Mouse (Mus musculus) erythroid progenitor cell, adult 5-6 weeks (primary cell): ENCODE data around the gene Tcp10b. TPM values are rescaled to one million over a fixed set of nuclear protein-coding genes. Genes with fewer than 3 reads are reported as not detected.
"Not testable (repeated sequence)": the region's sequence is repeated elsewhere in the genome, so short reads cannot be mapped to it uniquely, and the experiment has no call there.

ENCODE experiments used
- ATAC-seq: replicated peaks from 2 replicates; pipeline ENCODE4 v1.8.0; 2016; ENCODE audit warnings: moderate number of reproducible peaks, mild to moderate bottlenecking, moderate TSS enrichment, inconsistent platforms; ENCODE audit not compliant: poor library complexity, low FRiP score, severe bottlenecking
- total RNA-seq, 2 experiments: library from RNA; stranded (forward) in 1 of 2; stranded (reverse) in 1 of 2; fragments of 150-400 nt in 1 of 2; fragments of 186-747, 209-891 nt in 1 of 2; gene quantifications; 2 replicates each; pipeline versions ENCODE4 v1.2.3 to v1.2.4; 2015 to 2017; ENCODE audit warnings: low replicate concordance in 2 of 2

The Tcp10b gene
- total RNA-seq, 2 experiments from 2014 or later, result not detected

DNA sequence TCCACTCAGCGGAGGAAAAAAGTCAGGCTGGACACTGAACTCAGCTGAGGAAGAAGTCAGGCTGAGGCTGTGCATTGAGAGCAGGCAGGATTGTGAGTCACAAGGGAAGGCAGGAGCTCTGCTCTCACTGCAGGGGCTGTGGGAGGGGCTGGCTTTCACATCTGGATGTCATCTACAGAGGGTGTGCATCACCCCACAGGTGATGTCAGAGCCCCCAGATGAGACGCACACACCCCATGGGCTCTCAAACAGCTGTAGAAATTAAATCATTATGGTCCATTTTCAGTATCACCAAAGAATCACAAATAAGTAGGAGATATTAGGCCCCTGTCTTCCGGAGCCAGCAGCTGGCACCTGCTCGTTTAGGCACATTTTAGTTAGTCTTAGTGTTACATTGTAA lies 70.8 kb downstream of the Tcp10b start, which contains the start of gene Unc93a:
Gene Unc93a (minus strand): TSS at position 101 of the 400 bp plus-strand sequence.
- not testable (repeated sequence) for ATAC-seq

Other genes with a start within 250 kb of the Tcp10b start
- gene Mas1, start 193.0 kb upstream of the Tcp10b start, total RNA-seq (2015; ENCODE audit: low replicate concordance), result not detected in 2 replicates
- not detected in 2 replicates for gene Mas1, start 193.0 kb upstream of the Tcp10b start, total RNA-seq (2017; ENCODE audit: low replicate concordance)
- gene Mrgprh, start 185.1 kb upstream of the Tcp10b start, total RNA-seq (2015; ENCODE audit: low replicate concordance), result not detected in 2 replicates
- gene Mrgprh, start 185.1 kb upstream of the Tcp10b start, total RNA-seq (2017; ENCODE audit: low replicate concordance), result not detected in 2 replicates
- 2.9 TPM in 1 of 2 replicates, not detected in the other for gene Pnldc1, start 150.9 kb upstream of the Tcp10b start, total RNA-seq (2015; ENCODE audit: low replicate concordance)
- 7.4 TPM in 1 of 2 replicates, not detected in the other for gene Pnldc1, start 150.9 kb upstream of the Tcp10b start, total RNA-seq (2017; ENCODE audit: low replicate concordance)
- gene Tcp1, start 145.4 kb upstream of the Tcp10b start, total RNA-seq (2015; ENCODE audit: low replicate concordance), result 136 and 173 TPM in 2 replicates
- 208 and 220 TPM in 2 replicates for gene Tcp1, start 145.4 kb upstream of the Tcp10b start, total RNA-seq (2017; ENCODE audit: low replicate concordance)
- 96.0 and 107 TPM in 2 replicates for gene Mrpl18, start 144.8 kb upstream of the Tcp10b start, total RNA-seq (2015; ENCODE audit: low replicate concordance)
- gene Mrpl18, start 144.8 kb upstream of the Tcp10b start, total RNA-seq (2017; ENCODE audit: low replicate concordance), result 57.0 and 93.7 TPM in 2 replicates
- gene Acat3, start 120.5 kb upstream of the Tcp10b start, total RNA-seq (2015; ENCODE audit: low replicate concordance), result not detected in 2 replicates
- not detected in 2 replicates for gene Acat3, start 120.5 kb upstream of the Tcp10b start, total RNA-seq (2017; ENCODE audit: low replicate concordance)
- gene Acat2, start 100.4 kb upstream of the Tcp10b start, total RNA-seq (2015; ENCODE audit: low replicate concordance), result 3.2 and 17.2 TPM in 2 replicates
- 3.9 and 7.3 TPM in 2 replicates for gene Acat2, start 100.4 kb upstream of the Tcp10b start, total RNA-seq (2017; ENCODE audit: low replicate concordance)
- 66.0 and 97.3 TPM in 2 replicates for gene Wtap, start 66.9 kb upstream of the Tcp10b start, total RNA-seq (2015; ENCODE audit: low replicate concordance)
- gene Wtap, start 66.9 kb upstream of the Tcp10b start, total RNA-seq (2017; ENCODE audit: low replicate concordance), result 108 and 124 TPM in 2 replicates
- gene Sod2, start 54.3 kb upstream of the Tcp10b start, total RNA-seq (2015; ENCODE audit: low replicate concordance), result 18.4 and 58.3 TPM in 2 replicates
- 8.0 and 16.8 TPM in 2 replicates for gene Sod2, start 54.3 kb upstream of the Tcp10b start, total RNA-seq (2017; ENCODE audit: low replicate concordance)
- not detected in 2 replicates for gene Gpr31b, start 8.8 kb upstream of the Tcp10b start, total RNA-seq (2015; ENCODE audit: low replicate concordance)
- gene Gpr31b, start 8.8 kb upstream of the Tcp10b start, total RNA-seq (2017; ENCODE audit: low replicate concordance), result not detected in 2 replicates
- gene Unc93a, start 70.7 kb downstream of the Tcp10b start, total RNA-seq (2015; ENCODE audit: low replicate concordance), result not detected in 2 replicates
- gene Unc93a, start 70.7 kb downstream of the Tcp10b start, total RNA-seq (2017; ENCODE audit: low replicate concordance), result not detected in 2 replicates
- gene Smok2a, start 160.1 kb downstream of the Tcp10b start, total RNA-seq (2015; ENCODE audit: low replicate concordance), result not detected in 2 replicates
- not detected in 2 replicates for gene Smok2a, start 160.1 kb downstream of the Tcp10b start, total RNA-seq (2017; ENCODE audit: low replicate concordance)
- gene Smok2b, start 169.2 kb downstream of the Tcp10b start, total RNA-seq (2015; ENCODE audit: low replicate concordance), result not detected in 2 replicates
- not detected in 2 replicates for gene Smok2b, start 169.2 kb downstream of the Tcp10b start, total RNA-seq (2017; ENCODE audit: low replicate concordance)